Mouse (Mus musculus): ENCODE measurements around the gene Atg4b.

Gene Atg4b

GRCm38 (mm10) chr1:93751290-93751689 lies at the start of gene Atg4b:
Gene Atg4b, plus strand, starts transcription at chr1:93751500.
- DNase-seq (ENCODE audit: extremely low read depth, insufficient read length, low spot score), result no peak

GRCm38 (mm10) chr1:93702106-93702505 lies 49.2 kb upstream of the Atg4b start:
- DNase-seq (ENCODE audit: extremely low read depth, insufficient read length, low spot score), result no peak

GRCm38 (mm10) chr1:93703472-93704048 lies 47.7 kb upstream of the Atg4b start:
- no peak for DNase-seq (ENCODE audit: extremely low read depth, insufficient read length, low spot score)

GRCm38 (mm10) chr1:93704341-93704740 lies 47.0 kb upstream of the Atg4b start:
- DNase-seq (ENCODE audit: extremely low read depth, insufficient read length, low spot score), result no peak

GRCm38 (mm10) chr1:93705389-93705788 lies 45.9 kb upstream of the Atg4b start:
- no peak for DNase-seq (ENCODE audit: extremely low read depth, insufficient read length, low spot score)

- no peak for DNase-seq (ENCODE audit: extremely low read depth, insufficient read length, low spot score)
These were observed 35.1 kb upstream of the Atg4b start for GRCm38 (mm10) chr1:93716166-93716565.

- no peak for DNase-seq (ENCODE audit: extremely low read depth, insufficient read length, low spot score)
These were observed 29.7 kb upstream of the Atg4b start for GRCm38 (mm10) chr1:93721557-93721956.

- DNase-seq (ENCODE audit: extremely low read depth, insufficient read length, low spot score), result no peak
These were observed 26.7 kb upstream of the Atg4b start for GRCm38 (mm10) chr1:93724623-93725022.

GRCm38 (mm10) chr1:93725665-93726064 lies 25.6 kb upstream of the Atg4b start:
- no peak for DNase-seq (ENCODE audit: extremely low read depth, insufficient read length, low spot score)

GRCm38 (mm10) chr1:93726116-93726515 lies 25.2 kb upstream of the Atg4b start:
- DNase-seq (ENCODE audit: extremely low read depth, insufficient read length, low spot score), result no peak

GRCm38 (mm10) chr1:93726974-93727373 lies 24.3 kb upstream of the Atg4b start:
- DNase-seq (ENCODE audit: extremely low read depth, insufficient read length, low spot score), result no peak

- no peak for DNase-seq (ENCODE audit: extremely low read depth, insufficient read length, low spot score)
These were observed 20.2 kb upstream of the Atg4b start for GRCm38 (mm10) chr1:93731103-93731502.

- no peak for DNase-seq (ENCODE audit: extremely low read depth, insufficient read length, low spot score)
These were observed 19.4 kb upstream of the Atg4b start for GRCm38 (mm10) chr1:93731880-93732281.

- no peak for DNase-seq (ENCODE audit: extremely low read depth, insufficient read length, low spot score)
These were observed 15.4 kb upstream of the Atg4b start for GRCm38 (mm10) chr1:93735859-93736258.

GRCm38 (mm10) chr1:93737711-93738110 lies 13.6 kb upstream of the Atg4b start:
- no peak for DNase-seq (ENCODE audit: extremely low read depth, insufficient read length, low spot score)

- DNase-seq (ENCODE audit: extremely low read depth, insufficient read length, low spot score), result no peak
These were observed 10.6 kb upstream of the Atg4b start for GRCm38 (mm10) chr1:93740671-93741070.

GRCm38 (mm10) chr1:93741987-93742386 lies 9.3 kb upstream of the Atg4b start:
- DNase-seq (ENCODE audit: extremely low read depth, insufficient read length, low spot score), result no peak

GRCm38 (mm10) chr1:93742910-93743309 lies 8.4 kb upstream of the Atg4b start:
- DNase-seq (ENCODE audit: extremely low read depth, insufficient read length, low spot score), result no peak

- DNase-seq (ENCODE audit: extremely low read depth, insufficient read length, low spot score), result no peak
These were observed 5.1 kb upstream of the Atg4b start for GRCm38 (mm10) chr1:93746179-93746578.

GRCm38 (mm10) chr1:93748539-93748938 lies 2.8 kb upstream of the Atg4b start:
- no peak for DNase-seq (ENCODE audit: extremely low read depth, insufficient read length, low spot score)

GRCm38 (mm10) chr1:93753911-93754572 lies 2.7 kb downstream of the Atg4b start:
- peak; percentile 77 for DNase-seq (ENCODE audit: extremely low read depth, insufficient read length, low spot score)

GRCm38 (mm10) chr1:93754573-93755290 lies 3.4 kb downstream of the Atg4b start, which contains the start of gene Thap4:
Gene Thap4, minus strand, starts transcription at chr1:93754864.
- peak; percentile 93 for DNase-seq (ENCODE audit: extremely low read depth, insufficient read length, low spot score)
